Mouse (Mus musculus): Measurements from ENCODE around the gene Kifc3. TPM values are rescaled to one million over a fixed set of nuclear protein-coding genes. Genes with fewer than 3 reads are reported as not detected.

Gene Kifc3
- polyA plus RNA-seq, 1 experiment from 2014 or later = 16.8 TPM

DNA sequence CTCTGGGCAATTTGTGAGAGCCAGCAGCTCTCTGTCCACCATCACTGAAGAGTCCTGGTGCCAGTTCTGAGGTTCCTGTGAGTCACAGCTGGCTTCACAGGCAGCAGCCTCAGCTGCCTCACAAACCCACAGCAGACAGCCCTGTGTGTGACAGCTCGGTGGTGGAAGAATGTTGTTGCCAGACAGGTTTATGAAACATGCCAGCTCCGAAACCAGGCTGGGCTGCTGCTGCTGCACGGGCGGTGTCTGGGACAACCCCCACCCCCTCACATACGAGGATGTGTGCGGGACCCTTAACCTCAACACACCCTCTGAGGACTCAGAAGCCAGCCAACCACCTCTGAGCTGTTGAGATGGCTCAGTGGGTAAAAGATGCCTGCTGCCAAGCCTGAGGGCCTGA is 48.0 kb downstream of the Kifc3 start:
- no peak overlapping the region for H3K4me3 ChIP-seq
- WGBS = 60% methylated on average over 6 of the region's 6 CpGs
- H3K9ac ChIP-seq = no peak overlapping the region
- no peak overlapping the region for H3K27ac ChIP-seq
- 0 out of 2 replicates have a peak, but pooled peaks have one; percentile 48 for ATAC-seq (ENCODE audit: low FRiP score, low read depth)
- no peaks in the 10 kb centered on the region for H3K27me3 ChIP-seq
- no peaks in the 10 kb centered on the region for H3K36me3 ChIP-seq
- H3K4me1 ChIP-seq = peaks cover 2% of the 10 kb centered on the region; the same call in 1 of the 2 replicates
- H3K4me2 ChIP-seq (replicated peaks) = no peak overlapping the region
- no peaks in the 10 kb centered on the region for H3K9me3 ChIP-seq

DNA sequence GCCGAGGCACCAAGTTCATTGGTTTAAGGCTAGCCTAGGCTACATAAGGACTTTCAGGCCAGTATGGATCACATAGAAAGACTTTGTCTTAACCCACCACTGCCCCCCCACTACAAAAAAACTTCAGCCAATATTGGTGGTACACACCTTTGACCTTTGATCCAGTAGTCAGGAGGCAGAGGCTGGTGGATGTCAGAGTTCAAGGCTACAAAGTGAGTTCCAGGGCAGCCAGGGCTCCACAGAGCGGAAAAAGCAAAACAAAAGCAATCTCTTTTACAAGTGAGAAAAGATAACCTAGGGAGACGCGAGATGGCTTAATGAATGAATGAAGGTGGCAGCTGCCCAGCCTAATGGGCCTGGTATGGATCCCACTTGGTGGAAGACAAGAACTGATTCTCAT is 48.6 kb downstream of the Kifc3 start:
- no peak overlapping the region for H3K9ac ChIP-seq
- 68% methylated on average over 4 of the region's 4 CpGs for WGBS
- H3K27ac ChIP-seq = no peak overlapping the region
- no peaks in the 10 kb centered on the region for H3K27me3 ChIP-seq
- H3K4me1 ChIP-seq = peaks cover 7% of the 10 kb centered on the region
- H3K4me2 ChIP-seq (replicated peaks) = no peak overlapping the region
- H3K36me3 ChIP-seq = no peaks in the 10 kb centered on the region
- H3K9me3 ChIP-seq = no peaks in the 10 kb centered on the region
- no peak for ATAC-seq (ENCODE audit: low FRiP score, low read depth)
- no peak overlapping the region for H3K4me3 ChIP-seq

DNA sequence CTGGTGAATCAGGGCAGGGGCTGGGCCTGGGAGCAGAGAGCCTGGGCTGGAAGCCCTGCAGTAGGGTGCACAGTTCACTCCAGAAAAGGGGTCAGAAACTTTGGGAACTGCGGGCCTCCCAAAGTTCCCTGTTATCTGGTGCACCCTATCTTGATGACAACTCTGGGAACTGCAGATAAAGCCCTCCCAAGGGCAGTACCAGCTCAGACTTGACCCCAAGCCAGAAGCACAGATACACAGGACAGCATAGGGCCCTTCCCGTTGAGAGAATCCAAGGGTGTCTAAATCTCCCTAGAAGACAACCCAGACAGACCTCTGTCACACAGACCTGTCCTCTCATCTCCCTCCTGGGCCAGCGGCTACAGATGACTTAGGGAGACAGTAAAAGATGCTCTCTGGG is 52.0 kb downstream of the Kifc3 start:
- no peak overlapping the region for H3K4me2 ChIP-seq (replicated peaks)
- no peaks in the 10 kb centered on the region for H3K9me3 ChIP-seq
- H3K9ac ChIP-seq = no peak overlapping the region; the same call in 1 of the 2 replicates
- peaks cover 7% of the 10 kb centered on the region for H3K4me1 ChIP-seq
- no peaks in the 10 kb centered on the region for H3K27me3 ChIP-seq
- ATAC-seq (ENCODE audit: low FRiP score, low read depth) = no peak
- no peaks in the 10 kb centered on the region for H3K36me3 ChIP-seq
- no peak overlapping the region for H3K4me3 ChIP-seq
- no peak overlapping the region for H3K27ac ChIP-seq
- WGBS = 84% methylated on average over 3 of the region's 3 CpGs

DNA sequence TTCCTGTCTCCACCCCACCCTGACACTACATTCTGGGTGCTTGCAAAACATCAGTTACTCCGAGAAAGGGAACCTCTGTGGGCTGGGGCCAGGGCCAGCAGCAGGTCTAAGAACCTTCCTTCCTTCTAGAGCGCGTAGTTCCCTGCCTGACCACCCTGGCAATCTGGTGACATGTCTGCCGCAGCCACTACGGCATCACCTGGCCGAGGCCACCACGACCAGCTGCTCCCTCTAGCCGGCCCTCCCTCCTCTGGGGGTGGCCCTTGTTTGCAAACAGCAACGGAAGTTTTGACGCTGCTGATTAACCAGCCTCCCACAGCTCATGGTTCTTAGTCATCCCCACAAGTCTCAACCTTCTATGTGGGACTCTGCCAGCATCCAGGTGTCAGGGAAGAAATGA is 53.2 kb downstream of the Kifc3 start:
- Histone ChIP-seq H3K4me3 (no peak overlapping the region), H3K9me3 (no peaks in the 10 kb centered on the region), H3K27ac (no peak overlapping the region), H3K27me3 (no peaks in the 10 kb centered on the region), H3K4me2 (replicated peaks) (no peak overlapping the region), H3K36me3 (no peaks in the 10 kb centered on the region), H3K9ac (no peak overlapping the region), H3K4me1 (peaks cover 7% of the 10 kb centered on the region)
- no peak for ATAC-seq (ENCODE audit: low FRiP score, low read depth)
- WGBS = 30% methylated on average over 10 of the region's 10 CpGs

DNA sequence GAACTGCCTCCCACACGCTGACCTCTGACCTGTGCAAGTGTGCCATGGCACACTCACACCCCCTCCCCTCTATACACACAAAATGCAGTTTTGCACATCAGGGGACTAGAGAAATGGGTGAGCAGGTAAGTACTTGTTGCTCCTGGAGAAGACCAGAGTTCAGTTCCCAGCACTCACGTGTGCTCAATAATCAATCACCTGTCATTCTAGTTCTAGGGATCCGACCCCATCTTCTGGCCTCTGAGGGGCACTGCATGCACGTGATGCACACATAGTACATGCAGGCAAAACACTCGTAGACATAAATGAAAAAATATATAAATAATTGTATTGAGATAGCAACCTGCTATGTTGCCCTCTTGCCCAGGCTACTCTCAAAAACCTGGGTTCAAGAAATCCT is 55.8 kb downstream of the Kifc3 start:
- Histone ChIP-seq H3K9me3 (no peaks in the 10 kb centered on the region), H3K27ac (no peak overlapping the region), H3K4me2 (replicated peaks) (no peak overlapping the region), H3K9ac (no peak overlapping the region), H3K4me3 (no peak overlapping the region), H3K36me3 (no peaks in the 10 kb centered on the region), H3K4me1 (peaks cover 25% of the 10 kb centered on the region), H3K27me3 (no peaks in the 10 kb centered on the region)
- 83% methylated on average over 5 of the region's 5 CpGs for WGBS
- no peak for ATAC-seq (ENCODE audit: low FRiP score, low read depth)

DNA sequence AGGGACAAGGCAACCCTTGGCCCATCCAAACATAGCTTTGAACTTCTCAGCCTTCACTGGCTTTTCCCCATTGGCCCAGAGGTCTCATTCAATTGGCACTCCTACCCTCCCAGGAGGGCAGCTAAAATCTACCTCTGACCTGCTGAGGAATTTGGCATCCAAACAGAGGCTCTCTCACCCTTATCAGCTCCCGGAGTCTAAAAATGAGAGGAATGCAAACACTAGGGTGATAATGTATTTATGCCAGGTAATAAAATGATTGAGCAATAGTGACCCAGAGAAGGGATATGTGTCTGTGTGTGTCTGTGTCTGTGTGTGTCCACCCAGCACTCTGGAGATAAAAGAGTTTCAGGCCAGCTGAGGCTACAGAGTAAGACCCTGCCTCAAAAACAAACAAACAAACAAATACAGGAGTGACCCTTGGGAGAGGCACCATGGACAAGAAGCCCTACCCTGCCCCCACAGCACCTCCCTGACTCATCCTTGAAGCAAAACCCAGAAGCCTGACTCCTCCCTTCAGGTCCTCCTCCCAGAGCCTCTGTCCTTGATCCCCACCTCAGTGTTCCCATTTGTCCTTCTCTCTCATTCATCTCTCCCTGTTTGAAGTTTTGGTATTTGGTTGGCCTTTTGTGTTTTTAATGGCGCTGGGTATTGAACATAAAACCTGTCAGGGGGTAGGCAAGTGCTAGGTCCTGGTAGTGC is 56.4 kb downstream of the Kifc3 start:
- no peak overlapping the region for H3K4me2 ChIP-seq (replicated peaks)
- H3K9ac ChIP-seq = no peak overlapping the region
- H3K36me3 ChIP-seq = no peaks in the 10 kb centered on the region
- WGBS = 51% methylated on average over 2 of the region's 2 CpGs
- ATAC-seq (ENCODE audit: low FRiP score, low read depth) = no peak
- H3K27ac ChIP-seq = no peak overlapping the region
- peaks cover 31% of the 10 kb centered on the region for H3K4me1 ChIP-seq
- no peaks in the 10 kb centered on the region for H3K9me3 ChIP-seq
- no peaks in the 10 kb centered on the region for H3K27me3 ChIP-seq
- H3K4me3 ChIP-seq = no peak overlapping the region

DNA sequence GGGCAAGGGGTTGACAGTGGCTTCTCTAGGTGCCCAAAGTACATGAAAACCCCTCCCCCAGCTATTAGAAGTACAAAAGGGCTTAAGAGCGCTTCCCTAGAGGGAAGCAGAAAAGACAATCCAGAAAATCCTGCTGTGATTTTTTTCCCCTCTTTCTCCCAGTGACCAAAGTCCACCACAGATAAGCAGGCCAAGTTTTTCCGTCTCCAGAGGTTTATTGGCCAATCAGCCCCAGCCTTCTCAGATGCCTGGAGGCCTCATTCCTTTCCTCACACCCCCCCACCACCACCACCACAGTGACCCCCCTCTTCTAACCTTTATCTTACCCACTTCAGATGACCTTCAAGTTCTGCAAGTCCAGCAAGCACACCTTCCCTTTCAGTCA is 58.0 kb downstream of the Kifc3 start:
- 49% methylated on average over 2 of the region's 2 CpGs for WGBS
- no peak overlapping the region for H3K4me3 ChIP-seq
- H3K4me2 ChIP-seq (replicated peaks) = no peak overlapping the region
- H3K9ac ChIP-seq = no peak overlapping the region
- ATAC-seq (ENCODE audit: low FRiP score, low read depth) = no peak
- 0 out of 2 replicates have a peak, but pooled peaks cover 6% of the 10 kb centered on the region for H3K27me3 ChIP-seq
- no peak overlapping the region for H3K27ac ChIP-seq
- H3K36me3 ChIP-seq = no peaks in the 10 kb centered on the region
- peaks cover 41% of the 10 kb centered on the region for H3K4me1 ChIP-seq
- no peaks in the 10 kb centered on the region for H3K9me3 ChIP-seq

DNA sequence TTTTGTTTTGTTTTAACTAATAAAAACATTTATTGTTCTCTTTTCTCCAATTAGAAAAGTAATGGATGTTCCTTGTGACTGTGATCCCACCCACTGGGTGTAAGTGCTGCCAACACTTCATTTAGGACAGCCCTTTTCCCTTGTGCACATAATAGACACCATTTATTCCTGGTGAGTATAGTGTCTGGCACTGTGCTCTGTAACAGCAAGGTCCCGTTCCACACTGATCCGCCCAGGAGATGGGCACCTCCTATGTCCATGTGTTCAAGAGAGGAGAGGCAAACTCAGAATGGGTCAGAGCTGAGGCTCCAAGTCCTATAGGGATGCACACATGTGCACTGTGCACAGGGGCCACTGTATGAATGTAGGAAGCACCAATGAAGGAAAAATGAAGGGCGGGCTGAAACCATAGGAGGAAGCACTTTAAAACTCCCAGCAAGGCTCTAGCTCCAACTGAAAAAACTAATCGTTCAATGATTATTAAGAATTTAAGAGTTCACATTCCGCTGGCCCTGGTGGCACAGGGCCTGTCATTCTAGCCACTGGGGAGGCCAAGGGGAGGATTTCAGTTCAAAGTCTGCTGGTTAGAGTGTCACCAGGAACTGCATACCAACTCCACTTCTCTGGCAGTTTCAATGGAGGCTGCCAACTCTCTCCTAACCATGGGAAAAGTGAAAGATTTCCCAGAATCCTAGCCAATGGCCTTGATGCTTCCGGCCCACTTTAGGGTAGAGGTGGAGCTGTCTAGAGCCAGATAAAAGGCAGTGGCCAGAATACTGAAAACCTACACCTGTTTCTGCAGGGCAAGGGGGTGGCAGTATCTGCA is 58.6 kb downstream of the Kifc3 start:
- Histone ChIP-seq H3K4me1 (peaks cover 37% of the 10 kb centered on the region), H3K27me3 (0 out of 2 replicates have a peak, but pooled peaks cover 8% of the 10 kb centered on the region), H3K9me3 (no peaks in the 10 kb centered on the region), H3K9ac (no peak overlapping the region), H3K27ac (no peak overlapping the region), H3K36me3 (no peaks in the 10 kb centered on the region), H3K4me3 (no peak overlapping the region), H3K4me2 (replicated peaks) (no peak overlapping the region)
- 75% methylated on average over 6 of the region's 6 CpGs for WGBS
- ATAC-seq (ENCODE audit: low FRiP score, low read depth) = no peak

DNA sequence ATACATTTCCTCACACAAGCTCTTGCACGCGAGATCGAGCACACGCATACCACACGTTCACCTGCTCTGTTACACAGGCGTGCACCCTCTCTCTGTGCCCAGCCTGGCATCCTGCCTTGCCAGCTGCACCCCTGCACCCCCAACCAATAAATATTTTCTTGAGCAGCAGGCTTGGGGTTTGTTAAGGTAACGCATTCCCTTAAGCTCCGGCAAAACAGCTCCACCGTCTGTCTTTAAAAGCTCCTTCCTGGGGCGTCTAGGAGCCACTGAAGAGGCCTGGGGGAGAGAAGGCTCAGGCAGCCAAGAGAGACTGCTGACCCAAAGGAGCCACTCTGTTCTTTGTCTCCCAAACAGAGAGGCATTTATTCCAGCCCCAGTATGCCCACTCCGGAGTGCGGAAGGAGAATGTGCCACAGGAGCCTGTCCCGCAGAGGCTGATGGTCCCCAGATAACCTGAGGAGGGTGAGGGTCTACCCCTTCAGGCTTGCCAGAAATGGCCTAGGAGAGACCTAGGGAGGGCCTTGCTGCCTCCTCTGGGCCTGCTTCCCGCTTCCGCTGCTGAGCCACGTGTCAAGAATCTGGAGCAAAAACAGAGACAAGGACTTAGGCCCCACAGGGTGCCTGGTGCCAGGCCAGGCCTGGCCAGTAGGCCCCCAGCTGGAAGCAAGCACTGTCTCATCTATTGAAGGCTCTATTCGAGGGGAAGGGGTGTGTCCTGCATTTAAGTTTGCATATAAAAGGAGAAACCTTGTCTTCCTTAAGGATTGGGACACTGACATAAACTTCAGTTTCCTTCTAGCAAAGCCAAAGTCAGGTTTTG is 59.4 kb downstream of the Kifc3 start:
- peak overlapping the region; percentile 55 for H3K4me3 ChIP-seq
- H3K4me2 ChIP-seq (replicated peaks) = peak overlapping the region; percentile 87
- H3K27ac ChIP-seq = peak overlapping the region; percentile 77
- peaks cover 15% of the 10 kb centered on the region; the same call in 1 of the 2 replicates for H3K27me3 ChIP-seq
- 0 out of 2 replicates have a peak, but pooled peaks have one; percentile 2 for ATAC-seq (ENCODE audit: low FRiP score, low read depth)
- WGBS = 15% methylated on average over 17 of the region's 17 CpGs
- no peaks in the 10 kb centered on the region for H3K9me3 ChIP-seq
- peaks cover 45% of the 10 kb centered on the region for H3K4me1 ChIP-seq
- peak overlapping the region; percentile 81; the same call in 1 of the 2 replicates for H3K9ac ChIP-seq
- H3K36me3 ChIP-seq = no peaks in the 10 kb centered on the region

DNA sequence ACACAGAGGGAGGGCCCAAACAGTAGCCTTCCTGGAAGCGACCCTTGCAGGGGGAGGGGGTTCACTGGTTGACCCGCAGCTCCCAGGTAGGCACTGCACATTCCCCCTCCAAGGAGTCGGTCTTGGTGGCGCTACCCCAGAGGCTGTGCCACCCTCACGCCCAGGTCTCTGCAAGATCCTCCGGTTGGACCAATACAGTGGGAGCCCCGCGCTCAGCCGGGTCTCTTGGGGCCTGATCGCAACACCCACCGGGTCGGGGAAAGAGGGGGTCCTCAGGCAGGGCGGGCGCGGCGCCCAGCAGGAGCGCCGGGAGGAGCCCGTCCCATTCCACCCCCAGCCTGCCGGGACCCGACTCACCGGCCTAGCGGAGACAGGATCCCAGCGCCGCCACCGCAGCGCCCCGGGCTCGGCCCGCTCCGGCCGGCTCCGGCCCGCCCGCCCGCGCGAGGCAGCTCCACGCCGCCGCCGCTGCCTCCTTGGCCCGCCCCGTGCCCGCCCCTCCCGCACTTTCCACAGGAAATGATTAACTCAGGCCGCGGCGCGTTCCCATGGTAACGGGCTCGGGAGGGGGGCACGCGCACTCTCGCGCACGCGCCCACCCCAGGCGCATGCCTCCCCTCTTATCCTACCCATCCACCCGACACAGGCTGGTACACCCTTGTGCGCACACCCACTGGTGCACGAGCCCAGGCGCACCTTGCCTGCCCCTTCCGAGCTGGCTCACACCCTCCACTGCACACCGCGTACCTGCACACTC is 60.4 kb downstream of the Kifc3 start:
- Histone ChIP-seq H3K36me3 (0 out of 2 replicates have a peak, but pooled peaks cover under 1% of the 10 kb centered on the region), H3K9ac (peak overlapping the region; percentile 81), H3K27ac (peak overlapping the region; percentile 77; the same call in 1 of the 2 replicates), H3K4me2 (replicated peaks) (peak overlapping the region; percentile 87), H3K4me1 (peaks cover 54% of the 10 kb centered on the region), H3K4me3 (peak overlapping the region; percentile 55), H3K27me3 (peaks cover 23% of the 10 kb centered on the region), H3K9me3 (no peaks in the 10 kb centered on the region)
- peak; percentile 71 for ATAC-seq (ENCODE audit: low FRiP score, low read depth)
- under 1% methylated on average over 40 of the region's 66 CpGs for WGBS

DNA sequence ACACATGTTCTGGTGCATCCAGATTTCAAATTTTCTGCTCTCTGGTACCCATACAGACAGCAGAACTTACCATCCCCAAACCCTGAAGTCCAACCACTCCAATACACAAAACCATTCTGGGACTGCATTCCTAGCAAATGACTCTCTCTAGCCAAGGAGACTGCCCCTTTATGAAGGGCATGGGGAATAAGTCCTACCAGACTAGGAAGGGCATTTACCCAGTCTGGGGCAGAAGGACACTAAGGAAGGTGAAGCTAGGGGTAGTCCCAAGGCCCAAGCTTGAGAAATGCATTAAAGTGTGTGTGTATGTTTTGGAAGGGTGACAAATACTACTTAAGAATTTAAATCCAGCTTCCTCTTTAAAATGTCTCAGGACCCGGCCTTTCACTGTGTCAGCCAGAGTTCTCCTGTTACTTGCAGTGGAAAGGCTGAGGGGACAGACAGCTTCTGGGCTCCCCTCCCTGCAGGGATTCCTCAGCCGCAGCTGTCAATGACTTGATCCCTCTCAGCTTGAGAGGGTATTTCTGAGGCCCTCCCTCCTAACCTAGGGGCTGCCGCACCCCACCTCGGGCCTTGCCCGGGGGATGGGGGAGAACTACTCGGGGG is 61.0 kb downstream of the Kifc3 start:
- peak; percentile 33 for ATAC-seq (ENCODE audit: low FRiP score, low read depth)
- Histone ChIP-seq H3K27me3 (peaks cover 30% of the 10 kb centered on the region), H3K4me3 (peak overlapping the region; percentile 55), H3K27ac (peak overlapping the region; percentile 63; the same call in 1 of the 2 replicates), H3K4me1 (peaks cover 60% of the 10 kb centered on the region), H3K9me3 (no peaks in the 10 kb centered on the region), H3K4me2 (replicated peaks) (peak overlapping the region; percentile 87), H3K36me3 (0 out of 2 replicates have a peak, but pooled peaks cover 5% of the 10 kb centered on the region), H3K9ac (peak overlapping the region; percentile 81)
- 4% methylated on average over 6 of the region's 6 CpGs for WGBS

Data from limb, embryonic 13.5 days (tissue).